Mouse (Mus musculus) olfactory bulb, adult 2 months (tissue): ENCODE results near the gene Tmem88.

Experiments used
- CTCF ChIP-seq: fragments of 200-500 bp; IDR thresholded peaks from 2 replicates; pipeline ENCODE4 v1.5.1; 2012; ENCODE audit warnings: low read depth, mild to moderate bottlenecking, low read length, moderate library complexity; ENCODE audit not compliant: insufficient read depth
- POLR2A ChIP-seq: fragments of 200-500 bp; IDR thresholded peaks from 2 replicates; pipeline ENCODE4 v1.6.1; 2012; ENCODE audit warnings: mild to moderate bottlenecking, low read depth, low read length, moderate library complexity; ENCODE audit not compliant: insufficient read depth

DNA sequence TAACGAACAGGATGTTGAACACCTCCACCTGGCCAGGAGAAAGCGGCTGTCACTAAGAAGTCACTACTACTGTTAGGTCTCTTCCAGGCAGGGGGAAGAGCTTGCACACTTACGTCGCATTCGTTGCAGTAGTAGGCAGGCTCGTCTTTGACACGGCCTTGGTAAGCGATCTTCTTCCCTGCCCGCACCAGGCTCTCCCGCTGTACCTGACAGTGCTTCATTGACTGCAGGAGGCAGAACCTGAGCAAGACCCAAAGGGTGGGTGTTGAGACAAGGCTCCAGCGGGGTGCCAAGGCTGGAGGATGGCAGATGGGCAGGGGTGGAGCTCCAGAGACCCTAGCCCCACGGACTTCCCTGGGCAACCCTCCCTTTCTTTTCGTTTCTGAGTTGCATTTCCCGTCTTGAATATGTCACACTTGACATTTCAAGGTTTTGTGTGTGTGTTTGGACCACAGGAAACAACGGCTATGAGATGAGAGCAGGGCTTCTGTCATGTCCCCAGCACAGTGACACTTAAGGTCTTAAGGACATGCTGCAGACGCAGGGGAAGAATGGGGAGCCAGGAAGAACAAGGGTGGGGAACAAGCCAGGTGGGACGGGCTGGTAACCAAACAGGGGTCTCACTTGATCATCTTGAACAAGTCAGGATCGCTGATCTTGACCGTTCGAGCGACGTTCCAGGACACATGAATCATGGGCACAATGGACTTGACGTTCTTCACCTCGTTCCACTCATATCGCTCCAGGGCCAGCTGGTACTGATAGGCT, 2.2 kb upstream of the Tmem88 start:
- TF ChIP-seq CTCF (no peak), POLR2A (no peak)
